Mouse (Mus musculus) C2C12 (cell line): ENCODE results near the gene Stx11. TPM values are rescaled to one million over a fixed set of nuclear protein-coding genes. Genes with fewer than 3 reads are reported as not detected.

Source experiments
- H3K27me3 ChIP-seq: one replicate; pipeline ENCODE4 v1.6.1; 2011; ENCODE audit not compliant: control insufficient read depth, insufficient read depth, insufficient read length
- H3K36me3 ChIP-seq: one replicate; pipeline ENCODE4 v1.6.1; 2011; ENCODE audit not compliant: control insufficient read depth, insufficient read depth
- H3K4me3 ChIP-seq: one replicate; pipeline ENCODE4 v1.5.1; 2011; ENCODE audit warnings: mild to moderate bottlenecking, control low read depth; ENCODE audit not compliant: poor library complexity, insufficient read depth, severe bottlenecking
- H3K79me2 ChIP-seq: one replicate; pipeline ENCODE4 v1.6.1; 2011; ENCODE audit not compliant: control insufficient read depth, insufficient read depth
- H3K79me3 ChIP-seq: one replicate; pipeline ENCODE4 v1.6.1; 2011; ENCODE audit warnings: low read depth, control low read depth
- H3ac ChIP-seq: one replicate; pipeline ENCODE3; 2011; ENCODE audit warnings: low read depth; ENCODE audit not compliant: control insufficient read depth, insufficient read length
- CEBPB ChIP-seq: IDR thresholded peaks from one replicate; pipeline ENCODE4 v1.6.1; 2011; ENCODE audit warnings: low read depth, mild to moderate bottlenecking, control low read depth, moderate library complexity
- CTCF ChIP-seq: IDR thresholded peaks from one replicate; pipeline ENCODE4 v1.5.1; 2011; ENCODE audit not compliant: control insufficient read depth, insufficient read depth, insufficient read length
- FOSL1 ChIP-seq: IDR thresholded peaks from one replicate; pipeline ENCODE4 v1.8.0; 2011; ENCODE audit warnings: mild to moderate bottlenecking, low read length; ENCODE audit not compliant: poor library complexity, insufficient read depth, severe bottlenecking
- MAX ChIP-seq: IDR thresholded peaks from one replicate; pipeline ENCODE4 v1.6.1; 2011; ENCODE audit warnings: mild to moderate bottlenecking, control low read depth
- MYOD1 ChIP-seq: IDR thresholded peaks from one replicate; pipeline ENCODE4 v1.6.1; 2011; ENCODE audit warnings: low read depth; ENCODE audit not compliant: control insufficient read depth, insufficient read length
- MYOG ChIP-seq: IDR thresholded peaks from one replicate; pipeline ENCODE4 v1.6.1; 2011; ENCODE audit not compliant: control insufficient read depth, insufficient read length; ENCODE audit errors: extremely low read depth
- USF1 ChIP-seq: IDR thresholded peaks from one replicate; pipeline ENCODE4 v1.6.1; 2011; ENCODE audit warnings: low read depth, mild to moderate bottlenecking, control low read depth, moderate library complexity
- polyA plus RNA-seq: library from polyadenylated mRNA; unstranded; fragments of >200 nt; fragmentation: generic; extraction: Trizol; gene quantifications from one replicate; pipeline ENCODE4 v1.2.1, GENCODE M21; 2012; ENCODE audit warnings: missing spikeins

The Stx11 gene
- polyA plus RNA-seq, 1 experiment: 2.5 TPM

DNA sequence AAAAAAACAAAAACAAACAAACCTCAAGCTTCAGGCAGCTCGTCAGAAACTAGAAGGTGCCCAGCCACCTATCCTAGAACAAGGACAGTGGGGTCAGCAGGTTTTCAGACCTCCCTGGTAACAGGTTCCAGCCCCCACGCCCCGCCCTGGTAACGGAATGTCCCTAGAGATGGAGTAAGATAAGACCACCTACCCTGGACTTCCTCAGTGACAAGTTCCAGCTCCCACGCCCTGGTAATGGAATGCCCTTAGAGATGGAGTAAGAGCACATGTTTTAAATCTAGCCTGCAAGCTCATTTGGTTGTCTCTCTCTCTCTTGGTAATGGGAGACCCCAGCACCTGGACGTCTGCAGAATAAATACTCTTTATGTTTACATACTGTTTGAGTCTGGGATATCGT is 48.3 kb downstream of the Stx11 start:
- Histone ChIP-seq H3ac (no peak overlapping the region), H3K36me3 (no peaks in the 10 kb centered on the region), H3K27me3 (no peaks in the 10 kb centered on the region), H3K79me3 (no peaks in the 10 kb centered on the region), H3K79me2 (no peaks in the 10 kb centered on the region), H3K4me3 (no peak overlapping the region)
- TF ChIP-seq FOSL1: no peak
- TF ChIP-seq MAX: no peak
- no peak for TF ChIP-seq MYOD1
- no peak for TF ChIP-seq CTCF
- TF ChIP-seq CEBPB: no peak
- TF ChIP-seq USF1: no peak
- no peak for TF ChIP-seq MYOG

DNA sequence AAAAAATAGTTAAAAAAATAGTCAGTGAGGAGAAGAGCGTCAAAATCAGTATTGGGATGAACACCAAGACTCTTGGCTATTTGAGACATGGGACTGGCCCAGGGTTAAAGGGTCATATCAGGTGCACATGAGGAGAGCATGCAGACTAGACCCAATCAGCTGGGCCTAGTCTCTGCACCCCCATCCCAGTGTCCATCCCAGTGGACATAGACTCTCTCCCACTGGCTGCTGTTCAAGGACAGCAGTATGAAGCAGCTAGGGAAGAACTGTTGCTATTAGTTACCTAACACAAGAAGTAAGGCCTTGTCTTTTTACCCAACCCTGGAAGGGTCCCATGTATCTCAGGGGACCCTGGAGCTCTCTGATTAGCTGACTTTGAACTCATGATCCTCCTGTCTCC is 49.9 kb downstream of the Stx11 start:
- H3K79me2 ChIP-seq: no peaks in the 10 kb centered on the region
- TF ChIP-seq MYOD1: no peak
- TF ChIP-seq MYOG: no peak
- TF ChIP-seq CEBPB: no peak
- TF ChIP-seq CTCF: no peak
- no peak for TF ChIP-seq FOSL1
- TF ChIP-seq MAX: no peak
- no peak for TF ChIP-seq USF1
- H3K79me3 ChIP-seq: no peaks in the 10 kb centered on the region
- H3ac ChIP-seq: no peak overlapping the region
- no peaks in the 10 kb centered on the region for H3K36me3 ChIP-seq
- H3K27me3 ChIP-seq: no peaks in the 10 kb centered on the region
- H3K4me3 ChIP-seq: no peak overlapping the region

DNA sequence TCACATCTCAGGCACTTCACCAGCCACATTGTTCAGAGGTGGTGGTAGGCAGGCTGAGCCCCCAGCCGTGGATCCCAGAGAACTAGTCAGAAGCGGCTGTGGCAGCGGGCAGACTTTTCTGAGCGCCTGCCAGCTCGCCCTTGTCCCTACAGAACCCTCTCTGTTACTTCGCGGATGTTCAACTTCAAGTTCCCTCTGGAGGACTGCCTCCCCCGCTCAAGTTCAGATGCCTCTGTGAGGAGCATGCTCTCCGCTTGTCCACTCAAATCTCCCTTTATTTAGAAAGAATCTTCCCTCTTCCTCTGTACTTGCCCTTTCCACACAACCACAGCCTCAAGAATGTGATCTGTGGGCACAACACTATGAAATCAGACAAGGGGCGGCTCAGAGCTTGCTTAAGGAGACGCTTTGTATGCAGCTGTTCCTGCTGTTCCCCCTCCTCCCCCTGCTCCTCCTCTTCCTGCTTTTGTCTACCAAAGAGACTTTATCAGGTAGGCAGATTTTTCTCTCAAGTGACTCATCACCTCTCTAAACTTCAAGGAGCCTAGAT is 52.0 kb downstream of the Stx11 start:
- Histone ChIP-seq H3K36me3 (no peaks in the 10 kb centered on the region), H3K79me2 (no peaks in the 10 kb centered on the region), H3ac (peak overlapping the region; percentile 72), H3K79me3 (no peaks in the 10 kb centered on the region), H3K27me3 (no peaks in the 10 kb centered on the region), H3K4me3 (no peak overlapping the region)
- TF ChIP-seq MYOD1: peak; percentile 95
- TF ChIP-seq MAX: peak; percentile 52
- peak; percentile 52 for TF ChIP-seq CEBPB
- no peak for TF ChIP-seq FOSL1

DNA sequence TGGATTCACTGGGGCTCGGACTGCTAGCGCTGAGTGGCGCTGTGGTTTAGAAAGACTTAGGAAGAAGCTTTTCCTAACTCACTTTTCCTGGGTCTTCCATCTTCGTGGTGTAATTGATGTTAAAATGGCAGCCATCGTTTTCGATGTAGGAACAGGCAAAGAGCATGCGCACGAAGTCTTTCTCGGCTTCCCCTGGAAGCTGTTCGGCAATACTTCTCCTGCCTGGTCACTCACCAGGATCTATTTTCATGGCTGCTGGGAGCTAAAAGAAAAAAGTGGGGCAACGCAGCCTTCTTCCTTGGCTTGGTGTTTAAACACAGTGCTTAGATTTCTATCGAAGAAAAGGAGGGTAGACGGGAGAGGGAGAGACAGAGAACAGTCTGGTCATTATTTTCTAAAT is 52.6 kb downstream of the Stx11 start:
- Histone ChIP-seq H3K4me3 (no peak overlapping the region), H3K79me2 (no peaks in the 10 kb centered on the region), H3K36me3 (no peaks in the 10 kb centered on the region), H3K27me3 (no peaks in the 10 kb centered on the region), H3ac (peak overlapping the region; percentile 72), H3K79me3 (no peaks in the 10 kb centered on the region)
- TF ChIP-seq MYOG (no peak), CTCF (no peak), FOSL1 (no peak), MAX (no peak), MYOD1 (no peak), USF1 (no peak), CEBPB (no peak)

DNA sequence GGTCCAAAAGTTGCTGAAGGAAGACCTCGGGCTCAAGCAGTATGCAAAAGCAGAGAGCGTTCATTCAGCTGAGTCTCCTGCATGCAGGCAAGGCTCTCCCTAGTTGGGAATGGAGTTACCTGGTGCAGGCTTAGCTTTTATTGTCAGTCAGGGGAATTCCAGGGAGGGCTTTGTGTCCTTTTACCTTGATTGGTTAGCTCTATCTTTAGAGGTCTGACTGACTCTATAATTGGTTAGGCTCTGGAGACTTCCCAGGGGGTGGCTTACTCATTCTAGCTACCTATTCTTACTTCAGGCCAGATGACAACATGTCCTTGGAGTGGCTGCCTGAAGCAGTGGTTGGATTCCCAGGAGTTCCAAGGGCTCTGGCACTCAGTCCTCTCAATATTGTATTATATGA is 54.2 kb downstream of the Stx11 start:
- no peak overlapping the region for H3K4me3 ChIP-seq
- no peaks in the 10 kb centered on the region for H3K36me3 ChIP-seq
- no peaks in the 10 kb centered on the region for H3K79me2 ChIP-seq
- no peaks in the 10 kb centered on the region for H3K27me3 ChIP-seq
- H3ac ChIP-seq: no peak overlapping the region
- no peak for TF ChIP-seq CEBPB
- no peak for TF ChIP-seq MYOG
- TF ChIP-seq FOSL1: no peak
- no peak for TF ChIP-seq USF1
- no peaks in the 10 kb centered on the region for H3K79me3 ChIP-seq

GRCm38 (mm10) chr10:12909179-12909578 is 54.9 kb downstream of the Stx11 start:
- Histone ChIP-seq H3K79me2 (no peaks in the 10 kb centered on the region), H3K36me3 (no peaks in the 10 kb centered on the region), H3ac (no peak overlapping the region), H3K4me3 (no peak overlapping the region), H3K79me3 (no peaks in the 10 kb centered on the region), H3K27me3 (no peaks in the 10 kb centered on the region)
- TF ChIP-seq CEBPB (no peak), FOSL1 (no peak), MYOD1 (no peak), MAX (no peak), USF1 (no peak), CTCF (no peak), MYOG (no peak)
